Mouse (Mus musculus) yolk sac, embryonic 10.5 days (tissue): ENCODE measurements at regions not wholly inside any gene's neighbourhood (a gene's known extent, or its start where the extent isn't known, plus 50 kb on each side); places are given as distances from the start of the nearest gene placed in this dataset.
"Not testable (repeated sequence)": the region's sequence is repeated elsewhere in the genome, so short reads cannot be mapped to it uniquely, and the experiment has no call there.

ENCODE experiments used
- DNase-seq: peaks from one replicate; pipeline ENCODE4 v3.0.0-alpha.2; 2017; ENCODE audit warnings: low spot score

DNA sequence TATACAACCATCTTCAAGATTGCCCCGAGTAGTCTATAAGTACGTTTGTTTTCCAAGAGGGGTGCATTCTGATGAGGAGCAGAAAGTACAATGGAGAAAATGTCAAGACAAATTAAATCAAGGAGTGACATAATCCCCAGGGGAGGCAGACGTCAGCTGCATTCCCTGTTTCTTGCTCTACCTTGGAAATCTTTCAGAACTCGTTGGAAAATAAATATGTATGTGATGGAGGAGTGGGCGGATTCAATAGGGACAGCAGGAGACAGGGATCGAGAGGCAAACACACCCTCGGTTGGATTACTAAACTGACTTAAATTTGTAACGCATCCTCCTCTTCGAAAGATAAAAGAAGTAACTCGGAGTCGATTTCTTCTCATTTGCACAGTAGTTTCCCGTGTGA is 164.8 kb upstream of the Klf4 start:
- DNase-seq, result no peak

DNA sequence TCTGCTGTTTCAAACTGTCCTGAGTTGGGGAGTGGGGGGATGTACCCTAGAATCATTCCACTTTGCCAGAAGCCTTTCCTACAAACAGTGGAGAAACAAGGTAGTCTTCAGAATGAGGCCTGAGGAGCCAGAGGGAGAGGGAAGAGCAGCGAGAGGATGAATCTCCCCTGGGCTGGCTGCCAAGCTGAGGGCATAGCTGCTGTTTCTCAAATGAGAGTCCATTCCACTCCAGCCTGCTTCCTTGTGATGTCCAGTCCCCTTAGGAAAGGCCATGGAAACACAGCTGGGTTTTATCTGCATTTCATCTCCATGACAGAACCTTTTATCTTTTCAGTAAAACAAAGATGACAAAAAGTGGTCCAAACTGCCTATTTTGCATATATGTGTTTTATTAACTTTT is 164.2 kb upstream of the Klf4 start:
- no peak for DNase-seq

- DNase-seq, result no peak
Observed at GRCm38 (mm10) chr4:55695246-55695645, 163.0 kb upstream of the Klf4 start.

DNA sequence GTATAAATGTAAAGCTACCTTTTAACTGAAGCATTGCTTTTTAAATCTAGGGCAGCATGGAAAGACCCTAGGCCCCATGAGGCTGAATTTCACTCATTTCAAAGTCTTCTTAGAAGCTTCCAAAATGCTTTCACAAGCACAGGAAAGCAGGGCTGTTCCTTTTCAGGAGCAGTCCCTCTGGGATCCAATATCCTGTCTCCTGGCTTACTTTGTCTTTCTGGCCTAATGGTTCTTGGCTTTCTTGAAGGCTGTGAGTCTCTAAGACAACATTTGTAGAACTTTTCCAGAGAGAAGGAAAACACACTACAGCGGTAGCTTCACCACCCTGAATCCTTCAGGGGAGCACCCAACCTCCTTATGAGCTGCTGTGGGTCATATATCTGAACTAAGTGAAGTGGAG is 157.2 kb upstream of the Klf4 start:
- DNase-seq, result no peak

- no peak for DNase-seq
Observed at GRCm38 (mm10) chr4:55686771-55687170, 154.5 kb upstream of the Klf4 start.

DNA sequence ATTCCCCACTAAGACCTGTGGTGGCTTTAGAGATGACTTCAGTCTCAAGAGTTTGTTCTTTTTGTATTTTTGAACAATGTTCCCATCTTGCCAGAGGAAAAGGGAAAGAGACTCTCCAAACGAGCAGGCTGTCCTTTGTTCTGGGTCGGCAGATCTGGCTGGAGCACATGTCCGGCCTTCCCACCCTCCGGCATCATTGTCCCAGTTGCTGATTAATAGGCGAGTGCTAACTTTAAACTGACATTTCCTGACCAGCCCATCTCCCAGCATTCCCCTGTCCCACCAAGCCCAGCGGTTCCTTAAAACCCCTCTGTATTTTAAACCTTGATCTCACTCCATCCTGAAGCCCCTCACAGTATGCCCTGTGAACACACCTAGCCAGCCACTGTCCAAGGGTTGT is 140.0 kb upstream of the Klf4 start:
- DNase-seq, result no peak

- DNase-seq, result no peak
Observed at GRCm38 (mm10) chr4:55670258-55670657, 138.0 kb upstream of the Klf4 start.

DNA sequence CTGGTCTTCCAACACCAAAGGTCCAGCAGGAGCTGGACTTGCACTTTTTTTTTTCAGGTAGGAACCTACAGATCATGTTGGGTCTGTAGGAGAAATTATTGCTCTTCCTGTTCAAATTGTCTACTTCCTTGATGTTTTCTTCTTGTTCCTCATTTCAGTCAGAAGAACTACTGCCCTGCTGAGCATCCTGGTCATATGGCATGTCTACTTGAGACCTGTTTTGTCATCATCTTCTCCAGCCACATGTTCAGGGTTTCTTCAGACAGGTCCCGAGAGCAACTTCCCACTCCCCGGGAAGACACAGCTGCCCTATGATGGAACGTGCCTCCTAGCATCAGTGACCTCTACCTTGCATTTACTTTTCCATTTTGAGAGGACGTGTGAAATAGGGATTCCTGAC is 132.6 kb upstream of the Klf4 start:
- DNase-seq, result no peak

DNA sequence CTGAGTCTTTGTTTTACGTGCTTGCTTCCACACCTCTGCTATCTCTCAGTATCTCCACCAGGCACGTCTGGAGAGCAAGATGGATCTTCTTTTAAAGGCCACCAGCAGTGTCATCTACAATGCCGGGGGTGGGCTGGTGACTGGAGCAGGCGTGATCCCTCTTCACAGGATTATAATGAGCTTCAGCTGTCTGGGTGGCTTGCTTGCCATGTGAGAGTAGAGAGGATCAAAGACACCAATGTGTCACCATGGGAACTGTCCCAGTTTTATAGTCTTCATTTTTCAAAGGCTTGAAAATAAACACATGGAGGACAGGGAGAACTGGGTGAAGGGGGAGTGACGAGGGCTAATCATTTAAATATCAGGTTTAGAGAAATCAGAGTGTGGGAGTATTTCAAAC is 131.6 kb upstream of the Klf4 start:
- no peak for DNase-seq

DNA sequence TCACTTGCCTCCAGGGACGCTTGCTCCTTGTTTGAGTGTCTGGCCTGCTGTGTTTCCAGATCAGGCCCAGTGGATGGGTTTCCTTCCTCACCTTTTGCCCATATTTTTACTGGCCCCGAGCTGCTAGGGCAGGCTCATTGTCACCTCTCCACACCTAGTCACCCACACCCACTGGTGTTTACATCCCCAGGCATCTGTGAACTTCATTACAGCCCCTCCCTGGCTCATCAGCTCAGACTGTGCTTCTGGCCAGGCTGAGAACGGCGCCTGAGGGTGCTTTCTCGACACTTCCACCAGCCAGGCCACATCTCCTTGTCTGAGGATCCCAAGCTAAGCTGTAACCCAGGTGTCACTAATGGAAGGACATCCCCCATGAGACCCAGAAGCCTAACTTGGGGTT is 129.8 kb upstream of the Klf4 start:
- DNase-seq, result no peak

DNA sequence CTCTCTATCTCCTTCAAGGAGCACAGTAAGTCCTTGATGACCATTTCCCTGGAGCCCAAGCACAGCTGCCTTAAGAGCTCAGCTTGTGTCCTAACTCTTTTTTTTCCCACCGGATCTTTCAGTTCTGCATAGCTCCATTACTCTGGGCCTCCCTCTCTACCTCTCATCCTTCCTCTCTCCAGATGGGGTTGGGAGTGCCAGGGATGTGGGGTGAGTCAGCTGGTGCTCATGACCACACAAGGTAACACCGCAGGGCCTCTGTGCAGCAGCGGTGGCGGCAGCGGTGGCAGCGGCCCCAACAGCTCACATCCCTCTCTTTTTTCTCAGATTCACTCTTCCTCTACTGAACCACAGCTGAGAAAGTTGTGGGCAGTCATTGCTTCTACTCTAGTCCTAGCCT is 126.6 kb upstream of the Klf4 start:
- DNase-seq, result no peak

DNA sequence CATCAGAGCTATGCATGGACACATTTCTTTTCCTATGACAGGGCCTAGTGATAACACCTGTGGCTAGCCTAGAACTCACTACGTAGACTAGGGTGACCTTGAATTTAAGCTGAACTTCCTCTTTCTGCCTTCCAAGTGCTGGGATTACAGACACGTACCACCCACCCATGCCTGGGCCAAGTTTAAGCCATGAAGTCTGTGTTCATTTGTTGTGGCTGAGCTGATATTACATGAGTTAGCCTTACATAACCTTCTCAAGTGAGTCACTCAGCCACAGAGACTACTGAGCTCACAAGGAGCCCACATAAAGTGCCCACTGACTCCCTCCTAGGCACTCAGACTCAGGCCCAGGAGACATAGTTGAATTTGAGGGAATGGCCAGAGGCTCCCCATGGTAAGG is 123.1 kb upstream of the Klf4 start:
- DNase-seq, result no peak

- no peak for DNase-seq
Observed at GRCm38 (mm10) chr4:55652628-55653027, 120.4 kb upstream of the Klf4 start.

- DNase-seq, result no peak
Observed at GRCm38 (mm10) chr4:55651811-55652410, 119.6 kb upstream of the Klf4 start.

- DNase-seq, result peak; percentile 77
Observed at GRCm38 (mm10) chr4:55651051-55651763, 118.9 kb upstream of the Klf4 start.

DNA sequence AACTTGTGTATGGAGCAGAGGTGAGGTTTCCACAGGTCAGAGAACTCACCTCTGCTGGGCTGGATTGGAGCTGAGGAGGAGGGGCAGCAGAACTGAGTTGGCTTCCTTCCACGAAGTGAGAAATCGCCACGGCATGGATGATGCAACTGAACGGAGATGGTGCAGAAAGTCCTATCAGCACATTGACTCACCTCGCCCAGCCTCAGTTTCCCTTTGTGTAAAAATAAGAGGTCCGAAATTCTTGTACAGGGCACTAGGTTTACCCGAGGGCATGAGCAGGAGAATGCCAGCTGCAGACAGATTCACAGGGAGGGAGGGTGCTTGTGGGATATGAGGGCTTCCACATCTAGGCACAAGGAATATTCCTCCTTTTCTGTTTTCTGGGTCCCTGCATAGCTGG is 117.9 kb upstream of the Klf4 start:
- DNase-seq, result no peak

- no peak for DNase-seq
Observed at GRCm38 (mm10) chr4:55648376-55648775, 116.1 kb upstream of the Klf4 start.

DNA sequence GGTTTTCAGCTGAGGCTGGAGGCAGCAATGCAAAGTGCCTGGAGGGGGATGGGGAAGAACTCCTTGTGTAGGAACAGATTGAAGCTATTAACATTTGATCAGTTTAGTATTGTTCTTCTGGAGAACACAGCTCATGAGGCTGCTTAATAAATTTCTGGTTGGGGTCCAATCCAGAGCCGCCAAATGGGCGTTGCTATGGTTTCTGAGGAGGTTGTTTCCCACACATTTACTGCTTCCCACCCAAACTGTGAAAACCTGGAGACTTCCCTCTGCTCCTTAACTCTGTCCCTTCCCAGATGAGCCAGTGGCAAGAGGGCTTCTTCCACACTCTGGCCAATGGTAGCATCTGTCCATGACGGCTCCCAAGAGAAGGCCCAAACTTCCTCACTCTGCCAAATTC is 113.2 kb upstream of the Klf4 start:
- no peak for DNase-seq

- no peak for DNase-seq
Observed at GRCm38 (mm10) chr4:55644895-55645294, 112.6 kb upstream of the Klf4 start.

- DNase-seq, result no peak
Observed at GRCm38 (mm10) chr4:55634946-55635511, 102.8 kb upstream of the Klf4 start.

DNA sequence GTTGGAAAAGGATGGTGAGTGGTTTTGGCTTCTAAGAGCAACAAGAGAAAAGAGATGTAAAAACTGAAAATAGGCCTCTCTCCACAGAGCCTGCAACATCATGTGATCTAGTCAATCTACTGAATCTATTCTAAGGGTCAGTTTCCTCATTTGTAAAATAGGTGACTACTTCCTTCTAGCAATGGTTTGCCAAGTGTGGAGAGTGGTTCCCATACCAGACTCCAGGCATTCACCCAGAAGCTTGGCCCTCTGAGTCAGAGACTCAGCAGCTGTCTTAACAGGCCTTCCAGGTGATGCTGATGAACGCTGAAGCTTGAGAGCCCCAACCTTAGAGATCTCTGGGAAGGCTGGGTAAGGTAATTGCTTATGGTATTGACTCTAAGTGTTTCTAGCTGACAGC is 98.9 kb upstream of the Klf4 start:
- no peak for DNase-seq

DNA sequence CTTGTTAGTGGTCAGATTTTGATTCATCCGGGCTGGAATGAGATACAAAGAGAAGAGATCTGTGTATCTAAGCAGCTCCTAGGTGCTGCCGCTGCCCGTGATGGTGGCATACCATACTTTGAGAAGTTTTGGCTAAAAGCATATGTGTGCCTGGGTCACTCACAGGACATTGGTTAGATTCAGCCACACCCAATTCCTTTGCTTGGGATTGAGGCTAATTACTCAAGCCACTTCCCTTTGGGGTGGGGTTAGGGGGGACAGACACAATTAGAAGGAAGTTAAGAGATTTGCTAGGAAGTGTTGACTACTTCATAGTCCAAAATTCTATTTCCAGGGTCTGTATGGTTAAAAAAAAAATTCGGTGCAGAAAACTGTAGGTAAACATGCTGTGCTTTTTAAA is 97.9 kb upstream of the Klf4 start:
- DNase-seq, result not testable (repeated sequence)

DNA sequence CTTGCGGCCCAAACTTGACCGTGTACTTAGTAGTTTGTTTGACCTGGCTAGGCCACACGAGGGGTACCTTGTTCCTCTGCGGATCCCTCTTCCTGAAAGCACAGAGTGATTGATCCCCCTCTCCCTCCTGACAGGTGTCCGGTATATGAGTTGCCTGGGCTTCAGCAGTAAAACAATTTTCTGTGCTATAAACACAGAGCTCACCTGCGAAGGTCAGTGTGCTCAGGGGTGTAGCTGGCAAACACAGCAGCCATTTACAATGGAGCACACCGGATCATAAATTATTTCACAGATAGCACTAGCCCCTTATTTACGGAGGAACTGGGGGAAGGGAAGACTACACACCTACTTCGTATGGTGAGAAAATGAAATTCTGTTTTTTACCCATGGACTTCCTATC is 92.5 kb upstream of the Klf4 start:
- DNase-seq, result no peak
